Mouse (Mus musculus): Measurements from ENCODE around the gene Hspa8. TPM values are rescaled to one million over a fixed set of nuclear protein-coding genes. Genes with fewer than 3 reads are reported as not detected.
"Not testable (repeated sequence)": the region's sequence is repeated elsewhere in the genome, so short reads cannot be mapped to it uniquely, and the experiment has no call there.

Gene Hspa8
- polyA plus RNA-seq, 1 experiment from 2014 or later, result 2,580 TPM

GRCm38 (mm10) chr9:40796054-40796453 lies 4.7 kb upstream of the Hspa8 start:
- Histone ChIP-seq H3K36me3 (ENCODE audit: inconsistent target) (no peaks in the 10 kb centered on the region), H3K4me3 (ENCODE audit: inconsistent target) (no peak overlapping the region), H3K79me2 (ENCODE audit: inconsistent target) (peaks cover under 1% of the 10 kb centered on the region; the same call in 1 of the 2 replicates), H3K27ac (no peak overlapping the region)
- WGBS (ENCODE audit: missing documents), result 94% methylated on average over 4 of the region's 4 CpGs

GRCm38 (mm10) chr9:40798247-40798960 lies 2.4 kb upstream of the Hspa8 start:
- Histone ChIP-seq H3K36me3 (ENCODE audit: inconsistent target) (no peaks in the 10 kb centered on the region), H3K4me3 (ENCODE audit: inconsistent target) (no peak overlapping the region), H3K79me2 (ENCODE audit: inconsistent target) (peaks cover 22% of the 10 kb centered on the region), H3K27ac (peak overlapping the region; percentile 99)
- 78% methylated on average over 9 of the region's 9 CpGs for WGBS (ENCODE audit: missing documents)

GRCm38 (mm10) chr9:40799112-40799511 lies 1.7 kb upstream of the Hspa8 start:
- Histone ChIP-seq H3K36me3 (ENCODE audit: inconsistent target) (no peaks in the 10 kb centered on the region), H3K27ac (peak overlapping the region; percentile 99), H3K4me3 (ENCODE audit: inconsistent target) (no peak overlapping the region), H3K79me2 (ENCODE audit: inconsistent target) (peaks cover 29% of the 10 kb centered on the region)
- WGBS (ENCODE audit: missing documents), result 65% methylated on average over 2 of the region's 3 CpGs

- H3K27ac ChIP-seq, result peak overlapping the region; percentile 99
- peak overlapping the region; percentile 57 for H3K4me3 ChIP-seq (ENCODE audit: inconsistent target)
- H3K36me3 ChIP-seq (ENCODE audit: inconsistent target), result peaks cover 4% of the 10 kb centered on the region; the same call in 1 of the 2 replicates
- peaks cover 29% of the 10 kb centered on the region for H3K79me2 ChIP-seq (ENCODE audit: inconsistent target)
- 1% methylated on average over 30 of the region's 30 CpGs for whole genome bisulfite sequencing (ENCODE audit: missing documents)
Measured at GRCm38 (mm10) chr9:40799837-40800501, 815 bp upstream of the Hspa8 start.

- under 1% methylated on average over 25 of the region's 28 CpGs for WGBS (ENCODE audit: missing documents)
- peak overlapping the region; percentile 63 for H3K27ac ChIP-seq
- H3K79me2 ChIP-seq (ENCODE audit: inconsistent target), result peaks cover 29% of the 10 kb centered on the region
- peaks cover 16% of the 10 kb centered on the region; the same call in 1 of the 2 replicates for H3K36me3 ChIP-seq (ENCODE audit: inconsistent target)
- peak overlapping the region; percentile 78 for H3K4me3 ChIP-seq (ENCODE audit: inconsistent target)
Measured at GRCm38 (mm10) chr9:40801614-40802532, 1.1 kb downstream of the Hspa8 start.

GRCm38 (mm10) chr9:40802533-40802875 lies 1.7 kb downstream of the Hspa8 start:
- H3K27ac ChIP-seq, result not testable (repeated sequence)
- Histone ChIP-seq H3K79me2 (ENCODE audit: inconsistent target) (peaks cover 29% of the 10 kb centered on the region), H3K36me3 (ENCODE audit: inconsistent target) (peaks cover 16% of the 10 kb centered on the region; the same call in 1 of the 2 replicates), H3K4me3 (ENCODE audit: inconsistent target) (peak overlapping the region; percentile 78)
- 6% methylated on average over 7 of the region's 8 CpGs for WGBS (ENCODE audit: missing documents)

- H3K27ac ChIP-seq; H3K4me3 ChIP-seq (ENCODE audit: inconsistent target): not testable (repeated sequence)
- peaks cover 16% of the 10 kb centered on the region; the same call in 1 of the 2 replicates for H3K36me3 ChIP-seq (ENCODE audit: inconsistent target)
- H3K79me2 ChIP-seq (ENCODE audit: inconsistent target), result peaks cover 29% of the 10 kb centered on the region
- WGBS (ENCODE audit: missing documents), result 80% methylated on average over 3 of the region's 3 CpGs
Measured at GRCm38 (mm10) chr9:40804576-40804975, 3.8 kb downstream of the Hspa8 start.

GRCm38 (mm10) chr9:40805263-40805662 lies 4.5 kb downstream of the Hspa8 start:
- no peak overlapping the region for H3K4me3 ChIP-seq (ENCODE audit: inconsistent target)
- WGBS (ENCODE audit: missing documents), result 45% methylated on average over 2 of the region's 2 CpGs
- H3K27ac ChIP-seq, result no peak overlapping the region
- peaks cover 16% of the 10 kb centered on the region; the same call in 1 of the 2 replicates for H3K36me3 ChIP-seq (ENCODE audit: inconsistent target)
- peaks cover 29% of the 10 kb centered on the region for H3K79me2 ChIP-seq (ENCODE audit: inconsistent target)

GRCm38 (mm10) chr9:40806440-40807288 lies 5.9 kb downstream of the Hspa8 start:
- Histone ChIP-seq H3K36me3 (ENCODE audit: inconsistent target) (peaks cover 16% of the 10 kb centered on the region; the same call in 1 of the 2 replicates), H3K4me3 (ENCODE audit: inconsistent target) (no peak overlapping the region), H3K27ac (no peak overlapping the region), H3K79me2 (ENCODE audit: inconsistent target) (peaks cover 23% of the 10 kb centered on the region)
- WGBS (ENCODE audit: missing documents), result 57% methylated on average over 5 of the region's 5 CpGs

- Histone ChIP-seq H3K36me3 (ENCODE audit: inconsistent target) (peaks cover 16% of the 10 kb centered on the region; the same call in 1 of the 2 replicates), H3K79me2 (ENCODE audit: inconsistent target) (peaks cover 15% of the 10 kb centered on the region), H3K27ac (no peak overlapping the region), H3K4me3 (ENCODE audit: inconsistent target) (no peak overlapping the region)
- WGBS (ENCODE audit: missing documents), result 40% methylated on average over 11 of the region's 11 CpGs
Measured at GRCm38 (mm10) chr9:40807289-40807920, 6.6 kb downstream of the Hspa8 start.

- peaks cover 9% of the 10 kb centered on the region for H3K79me2 ChIP-seq (ENCODE audit: inconsistent target)
- H3K27ac ChIP-seq, result no peak overlapping the region
- WGBS (ENCODE audit: missing documents), result 76% methylated on average over 16 of the region's 16 CpGs
- no peak overlapping the region for H3K4me3 ChIP-seq (ENCODE audit: inconsistent target)
- H3K36me3 ChIP-seq (ENCODE audit: inconsistent target), result peaks cover 16% of the 10 kb centered on the region; the same call in 1 of the 2 replicates
Measured at GRCm38 (mm10) chr9:40808061-40808906, 7.5 kb downstream of the Hspa8 start.

GRCm38 (mm10) chr9:40808907-40809280 lies 8.1 kb downstream of the Hspa8 start:
- WGBS (ENCODE audit: missing documents), result 92% methylated on average over 7 of the region's 8 CpGs
- peaks cover 3% of the 10 kb centered on the region; the same call in 1 of the 2 replicates for H3K79me2 ChIP-seq (ENCODE audit: inconsistent target)
- no peak overlapping the region for H3K27ac ChIP-seq
- H3K4me3 ChIP-seq (ENCODE audit: inconsistent target), result no peak overlapping the region
- peaks cover 16% of the 10 kb centered on the region; the same call in 1 of the 2 replicates for H3K36me3 ChIP-seq (ENCODE audit: inconsistent target)

Data from macrophage (primary cell).